Mouse (Mus musculus): ENCODE results near the gene Rnf214.

DNA sequence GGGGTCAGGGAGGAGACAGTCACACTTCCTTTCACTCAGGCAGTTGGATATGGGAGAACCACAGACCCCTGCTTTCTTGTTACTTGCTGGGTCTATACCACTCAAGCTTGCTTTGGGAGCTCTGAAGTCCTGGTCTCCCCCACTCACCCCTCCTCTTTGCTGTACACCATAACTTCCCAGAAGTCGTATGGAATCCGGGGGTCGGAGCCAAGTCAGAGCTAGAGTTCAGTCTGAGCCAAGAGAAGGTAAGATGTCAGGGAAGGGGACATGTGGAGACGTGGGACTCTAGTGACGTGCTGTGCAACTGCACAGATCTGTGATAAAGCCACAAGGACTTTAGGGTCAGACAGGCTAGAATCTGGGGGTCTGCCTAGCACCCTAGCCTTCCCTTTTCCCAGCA is 66.4 kb downstream of the Rnf214 start:
- TF ChIP-seq CTCF (IDR thresholded peaks at IDR 0.05; ENCODE audit: low read depth) (no peak), EP300 (IDR thresholded peaks at IDR 0.05; ENCODE audit: low read depth) (no peak)

Measured in heart, postnatal 0 days (tissue).